Mouse (Mus musculus): Measurements from ENCODE around the gene Nufip1. TPM values are rescaled to one million over a fixed set of nuclear protein-coding genes. Genes with fewer than 3 reads are reported as not detected.
A peak's percentile ranks its signal among the peaks of the same experiment; 100 is the strongest.

Nufip1 gene
- 14.7 and 15.6 TPM in 2 replicates for polyA plus RNA-seq (2015; fragmentation: Nextera tagmentation; extraction: Ambion mirVana)

GRCm38 (mm10) chr14:76110396-76111221 lies at the start of gene Nufip1, which contains the start of gene Gpalpp1:
Nufip1 (plus strand) TSS chr14:76110891.
Gpalpp1 (minus strand) TSS chr14:76110760.
- peak; percentile 99 for ATAC-seq (ENCODE audit: low FRiP score)
- WGBS: under 1% methylated on average over 69 of the region's 69 CpGs

GRCm38 (mm10) chr14:76067237-76067636 lies 43.5 kb upstream of the Nufip1 start:
- no peak for ATAC-seq (ENCODE audit: low FRiP score)
- peak overlapping the region; percentile 23; the same call in 1 of the 2 replicates for H3K27ac ChIP-seq
- 47% methylated on average over 1 of the region's 1 CpGs for WGBS

More at GRCm38 (mm10) chr14:76110396-76111221, at the start of gene Nufip1, which contains the start of gene Gpalpp1:
- Histone ChIP-seq H3K9me3 (no peaks in the 10 kb centered on the region), H3K4me1 (replicated peaks) (peaks cover 30% of the 10 kb centered on the region), H3K36me3 (peaks cover 33% of the 10 kb centered on the region), H3K4me2 (peak within 1 kb of the TSS; percentile 92), H3K27me3 (no peaks in the 10 kb centered on the region), H3K9ac (peak within 1 kb of the TSS; percentile 87), H3K4me3 (peak within 1 kb of the TSS; percentile 88), H3K27ac (peak within 1 kb of the TSS; percentile 80)

GRCm38 (mm10) chr14:76068296-76068695 lies 42.4 kb upstream of the Nufip1 start:
- Histone ChIP-seq H3K4me1 (replicated peaks) (peaks cover 15% of the 10 kb centered on the region; the same call in 1 of the 2 replicates), H3K9me3 (no peaks in the 10 kb centered on the region), H3K4me3 (no peak overlapping the region), H3K4me2 (no peak overlapping the region), H3K36me3 (no peaks in the 10 kb centered on the region), H3K27ac (peak overlapping the region; percentile 62), H3K27me3 (no peaks in the 10 kb centered on the region), H3K9ac (no peak overlapping the region)
- ATAC-seq (ENCODE audit: low FRiP score): no peak
- WGBS: 74% methylated on average over 4 of the region's 4 CpGs

More at GRCm38 (mm10) chr14:76067237-76067636, 43.5 kb upstream of the Nufip1 start:
- Histone ChIP-seq H3K36me3 (no peaks in the 10 kb centered on the region), H3K27me3 (no peaks in the 10 kb centered on the region), H3K9ac (no peak overlapping the region), H3K9me3 (no peaks in the 10 kb centered on the region), H3K4me2 (no peak overlapping the region), H3K4me1 (replicated peaks) (peaks cover 15% of the 10 kb centered on the region; the same call in 1 of the 2 replicates), H3K4me3 (no peak overlapping the region)

- Histone ChIP-seq H3K27ac (0 out of 2 replicates have a peak overlapping the region, but pooled peaks have one; percentile 42), H3K4me2 (no peak overlapping the region), H3K36me3 (no peaks in the 10 kb centered on the region), H3K9me3 (no peaks in the 10 kb centered on the region), H3K4me3 (no peak overlapping the region), H3K27me3 (no peaks in the 10 kb centered on the region), H3K4me1 (replicated peaks) (peaks cover 15% of the 10 kb centered on the region; the same call in 1 of the 2 replicates), H3K9ac (no peak overlapping the region)
- ATAC-seq (ENCODE audit: low FRiP score): no peak
- WGBS: 55% methylated on average over 4 of the region's 4 CpGs
These were observed 41.4 kb upstream of the Nufip1 start for GRCm38 (mm10) chr14:76069296-76069695.

GRCm38 (mm10) chr14:76072626-76073025 lies 38.1 kb upstream of the Nufip1 start:
- no peak overlapping the region for H3K27ac ChIP-seq
- WGBS: 70% methylated on average over 2 of the region's 2 CpGs
- no peaks in the 10 kb centered on the region for H3K9me3 ChIP-seq

GRCm38 (mm10) chr14:76074206-76074605 lies 36.5 kb upstream of the Nufip1 start:
- no peak overlapping the region for H3K9ac ChIP-seq
- H3K27ac ChIP-seq: no peak overlapping the region
- 86% methylated on average over 1 of the region's 1 CpGs for WGBS
- H3K27me3 ChIP-seq: peaks cover 7% of the 10 kb centered on the region; the same call in 1 of the 2 replicates
- H3K4me1 ChIP-seq (replicated peaks): peaks cover 21% of the 10 kb centered on the region
- no peak overlapping the region for H3K4me2 ChIP-seq
- no peaks in the 10 kb centered on the region for H3K36me3 ChIP-seq
- ATAC-seq (ENCODE audit: low FRiP score): no peak
- no peaks in the 10 kb centered on the region for H3K9me3 ChIP-seq
- no peak overlapping the region for H3K4me3 ChIP-seq

More at GRCm38 (mm10) chr14:76072626-76073025, 38.1 kb upstream of the Nufip1 start:
- Histone ChIP-seq H3K9ac (no peak overlapping the region), H3K4me2 (no peak overlapping the region), H3K4me3 (no peak overlapping the region), H3K36me3 (no peaks in the 10 kb centered on the region), H3K27me3 (no peaks in the 10 kb centered on the region), H3K4me1 (replicated peaks) (peaks cover 21% of the 10 kb centered on the region)
- no peak for ATAC-seq (ENCODE audit: low FRiP score)

- WGBS: 67% methylated on average over 4 of the region's 4 CpGs
These were observed 35.0 kb upstream of the Nufip1 start for GRCm38 (mm10) chr14:76075721-76076120.

GRCm38 (mm10) chr14:76076602-76077001 lies 34.1 kb upstream of the Nufip1 start:
- Histone ChIP-seq H3K9ac (no peak overlapping the region), H3K4me2 (no peak overlapping the region), H3K36me3 (no peaks in the 10 kb centered on the region), H3K4me1 (replicated peaks) (peaks cover 14% of the 10 kb centered on the region), H3K27ac (peak overlapping the region; percentile 36; the same call in 1 of the 2 replicates), H3K4me3 (no peak overlapping the region), H3K9me3 (no peaks in the 10 kb centered on the region), H3K27me3 (peaks cover 7% of the 10 kb centered on the region; the same call in 1 of the 2 replicates)
- 40% methylated on average over 4 of the region's 4 CpGs for WGBS
- peak; percentile 30; the same call in 1 of the 2 replicates for ATAC-seq (ENCODE audit: low FRiP score)

More at GRCm38 (mm10) chr14:76075721-76076120, 35.0 kb upstream of the Nufip1 start:
- Histone ChIP-seq H3K27me3 (peaks cover 7% of the 10 kb centered on the region; the same call in 1 of the 2 replicates), H3K4me1 (replicated peaks) (peaks cover 14% of the 10 kb centered on the region), H3K36me3 (no peaks in the 10 kb centered on the region), H3K27ac (0 out of 2 replicates have a peak overlapping the region, but pooled peaks have one; percentile 18), H3K4me2 (no peak overlapping the region), H3K9me3 (no peaks in the 10 kb centered on the region), H3K9ac (no peak overlapping the region), H3K4me3 (no peak overlapping the region)
- ATAC-seq (ENCODE audit: low FRiP score): no peak

- Histone ChIP-seq H3K36me3 (no peaks in the 10 kb centered on the region), H3K27ac (0 out of 2 replicates have a peak overlapping the region, but pooled peaks have one; percentile 36), H3K27me3 (peaks cover 7% of the 10 kb centered on the region; the same call in 1 of the 2 replicates), H3K4me1 (replicated peaks) (peaks cover 14% of the 10 kb centered on the region), H3K4me2 (no peak overlapping the region), H3K9me3 (no peaks in the 10 kb centered on the region), H3K9ac (no peak overlapping the region), H3K4me3 (no peak overlapping the region)
- 46% methylated on average over 9 of the region's 9 CpGs for WGBS
- ATAC-seq (ENCODE audit: low FRiP score): peak; percentile 55; the same call in 1 of the 2 replicates
These were observed 33.6 kb upstream of the Nufip1 start for GRCm38 (mm10) chr14:76077088-76077491.

- WGBS: 60% methylated on average over 11 of the region's 11 CpGs
- Histone ChIP-seq H3K4me3 (no peak overlapping the region), H3K27ac (no peak overlapping the region), H3K9ac (no peak overlapping the region), H3K27me3 (peaks cover 7% of the 10 kb centered on the region; the same call in 1 of the 2 replicates), H3K36me3 (peaks cover 3% of the 10 kb centered on the region), H3K4me2 (no peak overlapping the region), H3K4me1 (replicated peaks) (peaks cover 7% of the 10 kb centered on the region), H3K9me3 (no peaks in the 10 kb centered on the region)
- ATAC-seq (ENCODE audit: low FRiP score): no peak
These were observed 29.2 kb upstream of the Nufip1 start for GRCm38 (mm10) chr14:76081451-76081850.

- H3K9ac ChIP-seq: no peak overlapping the region
- no peak for ATAC-seq (ENCODE audit: low FRiP score)
- 0 out of 2 replicates have a peak, but pooled peaks cover under 1% of the 10 kb centered on the region for H3K4me1 ChIP-seq (replicated peaks)
- no peaks in the 10 kb centered on the region for H3K9me3 ChIP-seq
- H3K27me3 ChIP-seq: peaks cover 7% of the 10 kb centered on the region; the same call in 1 of the 2 replicates
- H3K27ac ChIP-seq: no peak overlapping the region
- no peak overlapping the region for H3K4me2 ChIP-seq
- H3K36me3 ChIP-seq: peaks cover 6% of the 10 kb centered on the region
- no peak overlapping the region for H3K4me3 ChIP-seq
- WGBS: 88% methylated on average over 13 of the region's 13 CpGs
These were observed 28.5 kb upstream of the Nufip1 start for GRCm38 (mm10) chr14:76082086-76082636.

- Histone ChIP-seq H3K4me1 (replicated peaks) (no peaks in the 10 kb centered on the region), H3K9me3 (no peaks in the 10 kb centered on the region), H3K4me3 (no peak overlapping the region), H3K27ac (no peak overlapping the region), H3K4me2 (no peak overlapping the region), H3K27me3 (no peaks in the 10 kb centered on the region), H3K36me3 (peaks cover 16% of the 10 kb centered on the region), H3K9ac (no peak overlapping the region; the same call in 1 of the 2 replicates)
- ATAC-seq (ENCODE audit: low FRiP score): no peak
- WGBS: 93% methylated on average over 3 of the region's 3 CpGs
These were observed 26.5 kb upstream of the Nufip1 start for GRCm38 (mm10) chr14:76084188-76084587.

All from hindbrain, embryonic 13.5 days (tissue).